Mouse (Mus musculus) induced T-regulatory cell, adult 2 months (primary cell): ENCODE data around the gene Cnot6.

Experiments used
- DNase-seq: peaks from one replicate; pipeline ENCODE4 v3.0.0-alpha.2; 2012; ENCODE audit warnings: low read depth

Gene Cnot6

GRCm38 (mm10) chr11:49654651-49655050, 57.9 kb downstream of the Cnot6 start:
- no peak for DNase-seq

GRCm38 (mm10) chr11:49653079-49653408, 59.5 kb downstream of the Cnot6 start:
- no peak for DNase-seq

GRCm38 (mm10) chr11:49652401-49653078, 60.0 kb downstream of the Cnot6 start:
- DNase-seq: peak; percentile 90

- DNase-seq: peak; percentile 25
Observed at GRCm38 (mm10) chr11:49651762-49652322, 60.7 kb downstream of the Cnot6 start.

DNA sequence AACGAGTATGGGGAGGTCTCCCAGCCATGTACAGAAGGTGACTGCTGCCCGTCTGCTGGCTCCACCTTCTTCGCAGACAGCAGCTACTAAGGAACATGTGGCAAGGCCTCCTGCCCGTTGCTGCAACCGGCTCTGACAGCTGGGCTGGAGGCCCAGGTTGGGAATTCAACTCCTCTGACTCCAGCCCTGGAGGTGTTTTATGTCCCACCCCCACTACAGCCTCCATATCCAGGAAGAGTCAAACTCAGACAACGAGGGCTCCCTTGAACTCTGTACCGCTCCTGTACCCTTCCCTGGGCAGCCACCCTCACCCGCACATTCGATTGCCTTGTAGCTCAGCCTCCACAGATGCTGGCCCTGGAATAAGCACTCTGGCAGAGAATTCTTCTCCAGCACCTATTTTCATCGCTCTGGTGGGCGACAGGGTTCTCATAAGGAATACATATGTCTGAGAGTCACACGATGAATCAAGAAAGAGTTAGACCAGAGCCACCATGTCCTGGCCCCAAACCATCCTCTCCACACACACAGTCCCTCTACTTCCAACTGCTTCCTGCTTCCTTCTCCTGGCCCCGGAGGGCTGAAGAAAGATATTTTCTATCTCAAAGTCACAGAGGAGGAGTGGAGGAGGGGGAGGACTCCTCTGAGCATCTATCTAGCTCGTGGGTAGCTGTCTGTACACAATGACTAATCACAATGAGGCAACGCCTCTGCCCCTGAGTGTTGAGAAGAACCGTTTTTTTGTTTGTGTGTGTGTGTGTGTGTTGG, 61.3 kb downstream of the Cnot6 start:
- peak; percentile 25 for DNase-seq

DNA sequence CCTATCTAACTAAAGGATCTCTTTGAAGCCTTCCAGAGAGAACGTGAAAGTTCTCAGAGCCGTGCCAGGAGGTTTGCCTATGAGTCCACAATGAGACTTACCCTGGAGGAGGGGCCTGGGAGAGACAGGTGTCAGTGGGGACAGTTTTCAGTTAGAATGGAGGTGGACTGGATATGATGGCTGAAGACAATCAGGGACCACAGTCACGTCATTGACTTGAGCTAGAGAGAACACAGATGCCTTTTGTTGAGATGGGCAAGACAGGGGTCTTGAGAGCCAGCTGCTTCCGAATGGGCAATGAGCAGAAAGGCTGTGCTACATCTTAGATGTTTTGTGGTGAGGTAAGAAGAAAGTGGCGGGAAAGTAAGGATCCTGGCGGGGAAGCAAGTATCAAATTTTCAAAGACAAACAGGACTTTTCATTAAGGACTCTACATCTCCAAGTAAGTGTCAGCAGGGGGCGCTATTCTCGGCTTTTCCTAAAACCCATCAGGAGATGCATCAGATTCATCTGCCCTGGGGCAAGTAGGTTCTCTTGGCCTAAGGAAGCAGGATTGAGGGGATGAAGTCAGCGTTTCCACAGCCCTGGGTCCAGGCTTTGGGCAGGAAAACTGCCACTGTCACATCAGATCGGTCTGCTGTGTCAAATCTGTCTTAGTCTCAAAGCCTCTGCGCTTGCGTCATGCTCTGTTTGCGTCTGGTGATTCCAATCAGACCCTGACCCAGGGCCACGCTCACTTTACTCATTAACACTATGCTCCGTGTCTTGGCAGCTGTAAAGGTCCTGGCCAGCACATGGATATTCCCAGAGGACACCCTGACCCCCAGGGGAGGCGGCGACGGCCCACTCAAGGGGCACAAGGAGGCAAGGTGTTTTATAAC, 62.2 kb downstream of the Cnot6 start:
- peak; percentile 78 for DNase-seq

- DNase-seq: no peak
Observed at GRCm38 (mm10) chr11:49645677-49646076, 66.8 kb downstream of the Cnot6 start.

GRCm38 (mm10) chr11:49636449-49636848, 76.1 kb downstream of the Cnot6 start:
- DNase-seq: no peak

- DNase-seq: no peak
Observed at GRCm38 (mm10) chr11:49635671-49636070, 76.9 kb downstream of the Cnot6 start.

DNA sequence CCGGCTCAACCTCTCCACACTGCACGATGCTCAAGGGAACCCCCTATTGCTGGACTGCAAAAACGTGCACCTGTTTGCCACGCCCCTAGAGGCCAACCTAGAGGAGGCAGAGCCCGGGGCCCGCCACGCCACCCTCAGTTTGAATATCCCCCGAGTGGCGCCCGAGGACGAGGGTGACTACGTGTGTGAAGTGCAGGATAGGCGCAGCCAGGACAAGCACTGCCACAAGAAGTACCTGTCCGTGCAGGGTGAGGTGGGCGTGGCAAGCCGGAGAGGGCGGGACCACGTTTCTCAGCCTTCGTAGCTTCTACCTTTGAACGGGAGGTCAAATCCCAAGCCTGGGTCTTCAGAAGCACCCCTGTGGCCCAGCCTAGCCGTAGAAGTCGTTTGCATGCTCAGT, 78.4 kb downstream of the Cnot6 start:
- no peak for DNase-seq

DNA sequence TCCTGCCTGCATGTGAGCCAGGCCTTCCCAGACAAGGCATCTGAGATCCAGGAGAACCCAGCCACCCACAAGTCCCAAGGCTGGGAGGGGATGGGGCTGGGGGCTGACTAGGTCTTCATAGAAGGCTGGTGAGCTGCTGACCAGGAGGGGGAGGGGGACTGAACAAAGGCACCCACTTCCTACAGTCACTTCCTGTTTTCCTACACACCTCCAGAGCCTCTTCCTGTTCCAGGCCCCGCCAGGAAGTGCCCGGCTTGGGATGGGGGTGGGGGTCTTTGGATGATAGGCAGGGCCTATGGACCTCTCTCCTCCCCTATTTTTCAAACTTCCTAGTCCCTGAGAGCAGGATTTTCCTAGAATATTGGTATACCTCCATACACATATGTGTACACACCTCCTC, 80.3 kb downstream of the Cnot6 start:
- DNase-seq: peak; percentile 8

- DNase-seq: peak; percentile 48
Observed at GRCm38 (mm10) chr11:49631154-49631553, 81.4 kb downstream of the Cnot6 start.

- DNase-seq: no peak
Observed at GRCm38 (mm10) chr11:49626748-49627147, 85.8 kb downstream of the Cnot6 start.

- DNase-seq: peak; percentile 12
Observed at GRCm38 (mm10) chr11:49625863-49626262, 86.7 kb downstream of the Cnot6 start.

GRCm38 (mm10) chr11:49624156-49624555, 88.4 kb downstream of the Cnot6 start:
- no peak for DNase-seq

DNA sequence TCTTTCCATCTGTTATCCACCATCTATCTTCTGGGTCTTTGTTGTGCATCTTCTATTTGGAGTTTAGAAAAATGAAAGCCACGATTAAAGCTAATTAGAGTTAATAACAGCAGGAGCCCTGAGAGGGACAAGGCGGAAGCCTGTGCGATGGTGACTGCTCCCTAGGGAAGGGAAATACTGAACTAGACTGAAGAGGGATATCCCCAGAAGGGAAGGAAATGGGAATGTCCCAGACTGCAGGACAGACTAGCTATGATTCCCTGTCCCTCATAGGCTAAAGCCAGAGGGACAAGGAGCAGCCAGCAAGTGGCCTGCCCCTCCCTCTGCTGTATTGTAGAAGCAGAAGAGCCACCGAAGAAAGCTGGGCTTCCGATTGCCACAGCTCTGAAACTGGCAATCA, 90.6 kb downstream of the Cnot6 start:
- no peak for DNase-seq
